Mouse (Mus musculus) erythroblast, adult 5-6 weeks (primary cell): Measurements from ENCODE around the gene Rabif. TPM values are rescaled to one million over a fixed set of nuclear protein-coding genes. Genes with fewer than 3 reads are reported as not detected.
A peak's percentile ranks its signal among the peaks of the same experiment; 100 is the strongest.
"Not testable (repeated sequence)": the region's sequence is repeated elsewhere in the genome, so short reads cannot be mapped to it uniquely, and the experiment has no call there.

Source experiments
- ATAC-seq: replicated peaks from 2 replicates; pipeline ENCODE4 v1.8.0; 2016; ENCODE audit warnings: moderate number of reproducible peaks, mild to moderate bottlenecking, moderate TSS enrichment, inconsistent platforms; ENCODE audit not compliant: poor library complexity, low FRiP score, severe bottlenecking
- total RNA-seq, 2 experiments: library from RNA; stranded (forward) in 1 of 2; stranded (reverse) in 1 of 2; fragments of 150-400 nt in 1 of 2; fragments of 200-764, 138-1000 nt in 1 of 2; gene quantifications; 2 replicates each; pipeline versions ENCODE4 v1.2.3 to v1.2.4; 2015 to 2017; ENCODE audit warnings: low replicate concordance in 2 of 2

The Rabif gene
- total RNA-seq (2015; ENCODE audit: low replicate concordance) (5.6 and 9.2 TPM in 2 replicates), total RNA-seq (2017; ENCODE audit: low replicate concordance) (7.2 and 8.2 TPM in 2 replicates)

DNA sequence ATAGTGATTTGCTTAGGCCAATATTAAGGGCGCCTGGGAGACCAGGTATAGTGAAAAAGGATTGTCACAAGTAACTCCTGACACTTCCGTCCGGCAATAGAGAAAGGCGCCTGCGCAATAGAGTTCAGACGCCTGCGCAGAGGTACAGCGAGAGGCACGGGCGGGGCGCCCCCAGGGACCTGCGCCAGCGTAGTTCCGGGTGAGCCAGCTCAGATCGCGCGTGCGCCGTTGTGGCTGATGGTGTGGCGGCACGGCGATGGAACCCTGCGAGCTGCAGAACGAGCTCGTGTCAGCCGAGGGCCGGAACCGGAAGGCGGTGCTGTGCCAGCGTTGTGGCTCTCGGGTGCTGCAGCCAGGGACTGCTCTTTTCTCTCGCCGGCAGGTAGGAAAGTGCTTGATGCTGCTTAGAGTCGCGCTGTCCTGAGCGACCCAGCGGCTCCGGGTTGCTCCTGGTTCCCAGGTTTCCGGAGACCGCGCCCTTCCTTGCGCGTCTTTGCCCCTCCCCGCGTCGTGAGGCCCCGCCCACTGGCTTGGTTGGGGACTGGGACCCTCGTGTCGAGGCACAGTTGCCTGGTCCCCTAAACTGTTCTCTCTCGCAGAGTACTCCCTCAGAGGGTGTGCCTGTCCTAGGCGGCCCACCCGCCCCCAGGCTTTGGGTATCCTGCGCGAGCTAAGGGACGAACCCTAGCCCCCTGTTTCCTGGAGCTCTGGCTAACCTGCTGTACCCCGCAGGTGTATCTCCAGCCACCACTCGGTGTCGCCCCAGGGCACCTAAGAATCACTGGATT, at the start of gene Rabif:
Gene Rabif, plus strand, starts transcription at position 221 of the 788 bp plus-strand sequence.
- peak; percentile 92 for ATAC-seq

GRCm38 (mm10) chr1:134445418-134445817, 49.0 kb upstream of the Rabif start:
- no peak for ATAC-seq

GRCm38 (mm10) chr1:134448537-134448936, 45.9 kb upstream of the Rabif start:
- ATAC-seq: not testable (repeated sequence)

GRCm38 (mm10) chr1:134450201-134450600, 44.2 kb upstream of the Rabif start:
- ATAC-seq: no peak

DNA sequence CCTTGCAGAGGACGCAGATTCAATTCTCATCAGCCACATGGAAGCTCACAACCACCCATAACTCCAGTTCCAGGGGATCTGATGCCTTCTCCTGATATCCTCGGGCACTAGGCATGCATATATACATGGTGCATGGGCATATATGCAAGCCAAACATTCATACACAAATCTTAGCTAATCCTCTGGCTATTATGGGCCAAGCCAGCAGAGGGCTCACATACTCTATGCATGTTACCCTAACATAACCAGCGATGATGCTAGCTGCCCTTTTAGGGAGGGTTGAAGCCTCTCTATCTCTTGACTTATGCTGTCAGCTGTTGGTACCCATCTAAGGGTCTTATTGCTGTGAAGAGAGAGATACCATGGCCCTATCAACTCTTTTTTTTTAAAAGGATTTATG, 43.5 kb upstream of the Rabif start:
- ATAC-seq: peak; percentile 68

GRCm38 (mm10) chr1:134454904-134455824, 39.3 kb upstream of the Rabif start, which contains the start of gene Klhl12:
Klhl12 (plus strand) TSS chr1:134455531.
- ATAC-seq: peak; percentile 85

- no peak for ATAC-seq
Measured at GRCm38 (mm10) chr1:134456060-134456459, 38.4 kb upstream of the Rabif start.

DNA sequence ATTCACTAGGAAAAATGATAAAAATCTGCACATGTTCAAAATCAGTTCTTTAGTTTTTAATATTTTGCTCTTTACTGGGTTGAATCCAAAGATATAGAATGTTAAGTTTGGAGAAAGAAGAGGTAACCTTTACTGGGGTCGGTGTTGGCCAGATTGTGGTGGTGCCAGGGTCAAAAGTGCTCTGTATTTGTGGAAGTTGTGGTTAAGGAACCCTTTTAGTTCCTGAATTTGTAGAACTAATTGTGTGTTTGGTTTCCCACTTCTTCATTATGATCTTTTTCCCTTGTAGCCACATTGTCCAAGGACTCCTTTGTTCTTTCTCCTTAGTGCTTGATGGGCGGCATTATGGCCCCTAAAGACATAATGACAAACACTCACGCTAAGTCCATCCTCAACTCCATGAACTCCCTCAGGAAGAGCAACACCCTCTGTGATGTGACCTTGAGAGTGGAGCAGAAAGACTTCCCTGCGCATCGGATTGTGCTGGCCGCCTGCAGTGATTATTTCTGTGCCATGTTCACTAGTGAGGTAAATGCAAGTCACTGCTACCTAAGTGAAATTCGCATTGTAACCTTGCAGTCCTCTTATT, 36.2 kb upstream of the Rabif start:
- ATAC-seq: no peak

DNA sequence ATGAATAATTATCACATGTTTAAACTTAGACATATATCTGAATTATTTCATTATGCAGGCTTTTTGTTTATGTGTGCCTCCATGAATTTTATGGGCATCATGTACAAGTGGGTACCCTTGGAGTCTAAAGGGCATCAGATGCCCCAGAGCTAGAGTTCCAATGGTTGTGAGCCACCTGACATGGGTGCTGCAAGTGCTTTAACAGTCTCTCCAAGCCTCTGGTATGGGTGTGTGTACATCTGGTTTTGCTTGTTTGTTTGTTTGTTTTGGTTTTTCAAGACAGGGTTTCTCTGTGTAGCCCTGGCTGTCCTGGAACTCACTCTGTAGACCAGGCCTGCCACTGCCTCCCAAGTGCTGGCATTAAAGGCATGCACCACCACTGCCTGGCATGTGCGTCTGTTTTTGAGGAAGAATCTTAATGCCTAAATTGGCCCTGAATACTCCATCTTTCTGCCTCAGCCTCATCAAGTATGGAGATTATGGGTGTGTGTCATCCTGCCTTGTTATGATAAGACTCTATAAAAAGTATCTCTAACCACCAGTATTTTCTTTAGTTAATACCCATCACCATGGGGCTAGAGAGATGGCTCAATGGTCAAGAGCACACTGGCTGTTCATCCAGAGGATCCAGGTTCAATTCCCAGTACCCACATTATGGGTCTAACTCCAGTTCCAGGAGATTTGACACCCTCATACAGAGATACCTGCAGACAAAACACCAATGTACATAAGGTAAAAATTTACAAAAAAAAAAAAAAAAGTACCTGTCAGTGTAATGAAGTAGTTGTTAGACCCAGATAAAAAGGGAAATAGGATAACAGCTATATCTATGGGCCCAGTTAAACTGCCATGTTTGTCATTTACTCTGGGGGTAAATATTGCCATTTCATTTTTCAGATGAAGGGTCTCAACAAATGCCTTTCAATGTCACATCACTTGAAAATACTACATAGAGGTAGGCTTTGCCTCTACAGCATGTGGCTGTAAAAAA, 33.9 kb upstream of the Rabif start:
- ATAC-seq: peak; percentile 90

DNA sequence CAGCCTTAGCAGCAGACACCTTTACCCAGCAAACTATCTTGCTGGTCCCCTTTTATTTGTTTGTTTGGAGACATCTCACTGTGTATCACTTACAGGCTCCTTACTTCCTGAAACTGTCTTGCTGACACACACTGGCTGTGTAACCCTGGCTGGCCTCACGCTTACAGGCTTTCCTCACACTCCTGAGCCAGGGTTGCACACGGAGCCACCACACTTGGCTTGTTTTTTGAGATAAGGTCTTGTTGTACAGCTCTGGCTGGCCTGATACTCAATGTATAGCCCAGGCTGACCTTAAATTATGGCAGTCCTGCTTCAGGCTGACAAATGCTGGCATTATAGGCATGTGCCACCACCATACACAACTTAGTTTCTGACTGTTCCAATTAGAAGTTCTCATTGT, 9.8 kb upstream of the Rabif start:
- peak; percentile 57 for ATAC-seq

DNA sequence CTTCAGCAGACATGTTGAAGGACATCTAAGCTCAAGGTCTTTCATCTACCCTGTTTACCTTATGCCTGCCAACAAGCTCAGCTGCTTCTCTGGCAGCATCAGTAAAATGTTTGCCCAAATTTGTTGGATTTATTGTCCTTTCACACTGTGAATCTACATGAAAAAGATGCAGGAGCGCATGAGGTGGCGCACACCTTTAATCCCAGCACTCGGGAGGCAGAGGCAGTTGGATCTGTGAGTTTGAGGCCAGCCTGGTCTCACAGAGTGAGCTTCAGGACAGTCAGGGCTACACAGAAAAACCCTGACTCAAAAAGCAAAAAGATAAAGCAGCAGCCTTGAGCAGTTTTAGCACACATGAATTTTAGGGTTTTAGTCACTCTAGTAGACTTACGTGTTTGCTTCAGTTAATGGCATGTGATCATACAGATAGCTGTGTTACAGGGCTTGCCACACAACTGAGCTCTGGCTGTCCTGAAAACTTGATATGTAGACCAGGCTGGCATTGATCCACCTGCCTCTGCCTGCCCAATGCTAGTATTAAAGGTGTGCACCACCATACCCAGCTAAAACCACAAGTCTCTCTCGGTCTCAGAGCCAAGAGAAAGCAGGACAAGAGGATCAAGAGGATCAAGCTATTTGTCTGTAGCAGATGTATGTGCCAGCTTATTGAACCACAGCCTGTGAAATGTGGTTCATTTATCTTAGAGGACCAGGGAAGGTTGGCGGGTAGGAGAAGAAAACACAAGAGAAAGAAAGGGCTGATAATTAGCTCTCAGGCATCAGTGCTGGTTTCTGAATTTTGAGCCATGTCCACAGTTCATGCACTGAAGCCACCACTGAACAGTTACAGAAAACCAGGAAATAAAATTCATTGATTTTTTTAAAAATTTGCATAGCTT, 3.3 kb upstream of the Rabif start:
- no peak for ATAC-seq

- no peak for ATAC-seq
Measured at GRCm38 (mm10) chr1:134492276-134492675, 2.2 kb upstream of the Rabif start.

DNA sequence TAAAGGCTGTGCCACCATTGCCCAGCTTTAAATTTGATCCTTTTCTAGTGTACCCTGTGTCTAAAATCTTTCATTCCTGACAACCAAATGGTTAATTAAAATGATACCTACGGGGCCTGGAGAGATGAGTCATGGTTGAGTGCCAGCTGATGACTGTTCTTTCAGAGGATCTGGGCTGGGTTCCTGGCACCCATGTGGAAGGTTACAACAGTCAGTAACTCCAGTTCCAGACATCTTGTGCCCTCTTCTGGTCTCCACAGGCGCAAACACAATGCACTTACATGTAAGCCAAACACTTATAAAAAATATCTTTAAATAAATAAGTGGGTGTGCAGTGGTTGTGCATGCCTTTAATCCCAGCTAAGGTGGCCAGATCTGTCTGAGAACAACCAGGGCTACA, 952 bp upstream of the Rabif start:
- ATAC-seq: no peak

GRCm38 (mm10) chr1:134493956-134494355, 492 bp upstream of the Rabif start:
- 0 out of 2 replicates have a peak, but pooled peaks have one; percentile 18 for ATAC-seq

DNA sequence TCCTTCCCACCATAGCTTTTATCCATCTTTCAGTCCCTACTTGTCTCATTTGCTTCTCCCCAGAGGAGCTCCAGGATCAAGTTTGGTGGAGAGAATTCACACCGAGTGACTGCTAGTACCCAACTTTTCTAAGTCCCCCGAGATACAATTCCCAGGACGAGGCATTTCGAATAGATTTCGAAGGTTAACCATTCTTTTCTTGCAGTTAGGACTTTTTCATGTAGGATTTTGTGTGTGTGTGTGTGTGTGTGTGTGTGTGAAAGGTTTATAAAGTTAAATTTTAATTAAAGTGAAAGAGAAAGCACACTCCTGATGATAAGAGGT, 730 bp downstream of the Rabif start:
- no peak for ATAC-seq

DNA sequence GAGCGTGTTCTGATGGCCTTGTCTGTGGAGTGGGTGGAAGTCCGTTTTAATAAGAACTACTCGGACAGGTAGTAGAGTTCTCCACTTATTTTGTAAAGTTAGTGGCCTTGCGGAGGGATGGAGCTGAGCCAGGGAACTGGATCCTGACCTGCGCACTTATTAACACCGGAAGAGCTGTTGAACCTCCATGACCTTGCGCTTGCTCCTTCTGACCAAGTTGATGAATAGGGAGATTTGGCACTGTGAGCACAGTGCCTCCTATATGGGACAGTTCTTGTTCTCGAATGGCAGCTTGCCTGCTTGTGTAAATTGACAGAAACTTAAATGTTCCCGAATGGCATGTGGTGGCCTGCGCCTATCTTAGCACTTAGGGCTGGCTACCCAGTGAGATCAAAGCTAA, 1.5 kb downstream of the Rabif start:
- ATAC-seq: no peak

DNA sequence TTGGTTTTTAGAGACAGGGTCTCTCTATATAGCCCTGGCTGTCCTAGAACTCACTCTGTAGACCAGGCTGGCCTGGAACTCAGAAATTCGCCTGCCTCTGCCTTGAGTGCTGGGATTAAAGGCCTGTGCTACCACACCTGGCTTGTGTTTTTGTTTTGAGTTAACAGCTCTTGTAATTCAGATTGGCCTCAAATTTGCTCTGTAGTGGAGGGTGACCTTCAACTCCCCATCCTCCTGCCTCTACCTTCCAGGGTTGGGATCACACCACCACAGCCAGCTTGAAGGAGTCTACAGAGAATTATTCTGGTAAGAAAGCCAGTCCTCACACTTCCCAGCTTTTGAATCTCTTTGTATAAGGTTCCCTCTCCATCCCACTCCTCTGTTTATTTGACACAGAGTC, 6.5 kb downstream of the Rabif start:
- no peak for ATAC-seq

- no peak for ATAC-seq
Measured at GRCm38 (mm10) chr1:134506201-134506600, 11.8 kb downstream of the Rabif start.
